Mouse (Mus musculus) ES-E14 (cell line): ENCODE results near the gene Mfap2. TPM values are rescaled to one million over a fixed set of nuclear protein-coding genes. Genes with fewer than 3 reads are reported as not detected.

Source experiments
- DNase-seq: peaks from one replicate; pipeline ENCODE4 v3.0.0-alpha.2; 2013; ENCODE audit warnings: low read depth, low spot score
- H3K27ac ChIP-seq: 2 replicates; pipeline ENCODE4 v1.5.1; 2012; ENCODE audit warnings: low read depth, mild to moderate bottlenecking, low read length, moderate library complexity, mixed read lengths; ENCODE audit not compliant: poor library complexity, insufficient read depth, severe bottlenecking
- H3K36me3 ChIP-seq: 2 replicates; pipeline ENCODE4 v1.6.1; 2012; ENCODE audit warnings: mild to moderate bottlenecking, low read length, moderate library complexity, mixed read lengths; ENCODE audit not compliant: control insufficient read depth, poor library complexity, insufficient read depth, severe bottlenecking
- H3K4me1 ChIP-seq, 2 experiments: fragments of 150-350 bp in 1 of 2; sonication (generic) in 1 of 2; 2 replicates each; pipeline ENCODE4 v1.6.1; 2012; ENCODE audit warnings: low read length in 2 of 2, mild to moderate bottlenecking in 1 of 2, mixed read lengths in 1 of 2; ENCODE audit not compliant: control insufficient read depth in 2 of 2, insufficient read depth in 2 of 2, poor library complexity in 1 of 2
- H3K4me3 ChIP-seq, 2 experiments: fragments of 150-350 bp in 1 of 2; sonication (generic) in 1 of 2; 2 replicates each; pipeline ENCODE4 v1.5.1; 2012; ENCODE audit warnings: low read length in 2 of 2, low read depth in 1 of 2, mild to moderate bottlenecking in 1 of 2, mixed read lengths in 1 of 2; ENCODE audit not compliant: insufficient read depth in 1 of 2, poor library complexity in 1 of 2, severe bottlenecking in 1 of 2
- H3K9ac ChIP-seq: 2 replicates; pipeline ENCODE4 v1.6.1; 2012; ENCODE audit warnings: low read depth, mild to moderate bottlenecking, low read length, mixed read lengths; ENCODE audit not compliant: poor library complexity, insufficient read depth, severe bottlenecking
- H3K9me3 ChIP-seq: fragments of 150-350 bp; sonication (generic); 2 replicates; pipeline ENCODE4 v1.6.1; 2012; ENCODE audit warnings: low read depth, mild to moderate bottlenecking, low read length; ENCODE audit not compliant: control insufficient read depth, insufficient read depth
- CHD2 ChIP-seq: IDR thresholded peaks from 2 replicates; pipeline ENCODE4 v1.6.1; 2014; ENCODE audit warnings: mild to moderate bottlenecking, low read depth, low read length, inconsistent platforms
- HCFC1 ChIP-seq: IDR thresholded peaks from 2 replicates; pipeline ENCODE4 v1.6.1; 2012; ENCODE audit warnings: low read length, inconsistent platforms, borderline replicate concordance; ENCODE audit not compliant: insufficient read depth
- MAFK ChIP-seq: IDR thresholded peaks from 2 replicates; pipeline ENCODE4 v1.6.1; 2014; ENCODE audit warnings: mild to moderate bottlenecking, low read depth, low read length, inconsistent platforms; ENCODE audit not compliant: insufficient read depth
- ZC3H11A ChIP-seq: IDR thresholded peaks from 2 replicates; pipeline ENCODE4 v1.6.1; 2012; ENCODE audit warnings: low read depth, mild to moderate bottlenecking, inconsistent platforms, low read length, borderline replicate concordance
- ZNF384 ChIP-seq: IDR thresholded peaks from 2 replicates; pipeline ENCODE4 v1.6.1; 2012; ENCODE audit warnings: low read depth, low read length, inconsistent platforms
- in situ Hi-C, 2 experiments: fragments of 600-800 bp; cut with MboI; formaldehyde crosslinking; loops; one replicate each; pipeline ENCODE4 v1.15.1; 2025; ENCODE audit warnings: low sequenced_read_pairs in 2 of 2, inconsistent platforms in 1 of 2; ENCODE audit not compliant: unreplicated experiment in 2 of 2
- total RNA-seq: library from RNA; depleted of rRNA; stranded (reverse); fragments of 300-350 nt; gene quantifications from 2 replicates; pipeline ENCODE4 v1.2.3, GENCODE M21; 2012

The Mfap2 gene
- total RNA-seq, 1 experiment: 1.4 TPM

DNA sequence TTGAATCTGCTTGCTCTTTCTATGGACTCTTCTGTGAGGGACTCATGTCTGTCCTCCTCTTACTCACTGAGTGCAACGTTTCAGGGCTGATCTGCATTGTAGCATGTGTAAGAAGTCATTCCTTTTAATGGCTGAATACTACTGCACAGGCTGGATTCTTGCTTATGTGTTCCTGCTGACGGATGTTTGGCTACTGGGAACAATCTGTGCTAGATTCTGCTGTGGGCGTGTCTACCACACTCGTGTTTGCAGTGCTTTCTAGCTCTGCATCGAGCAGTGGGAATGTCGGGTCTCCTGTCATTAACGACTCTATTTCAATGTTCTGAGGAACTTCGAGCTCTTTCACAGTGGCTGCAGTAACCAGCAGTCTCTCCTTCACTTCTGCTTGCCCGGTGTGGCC, 13.8 kb downstream of the Mfap2 start:
- Histone ChIP-seq H3K36me3 (peaks cover 30% of the 10 kb centered on the region), H3K4me3 (no peak overlapping the region), H3K27ac (no peak overlapping the region), H3K9me3 (no peaks in the 10 kb centered on the region), H3K9ac (no peak overlapping the region), H3K4me1 (peaks cover 1 to 11% of the 10 kb centered on the region in 2 experiments; a peak in 2 of 4 replicates)
- in situ Hi-C loops: no loop called here
- no peak for DNase-seq
- no peak for TF ChIP-seq MAFK
- TF ChIP-seq HCFC1: no peak
- no peak for TF ChIP-seq ZC3H11A
- no peak for TF ChIP-seq CHD2
- no peak for TF ChIP-seq ZNF384

DNA sequence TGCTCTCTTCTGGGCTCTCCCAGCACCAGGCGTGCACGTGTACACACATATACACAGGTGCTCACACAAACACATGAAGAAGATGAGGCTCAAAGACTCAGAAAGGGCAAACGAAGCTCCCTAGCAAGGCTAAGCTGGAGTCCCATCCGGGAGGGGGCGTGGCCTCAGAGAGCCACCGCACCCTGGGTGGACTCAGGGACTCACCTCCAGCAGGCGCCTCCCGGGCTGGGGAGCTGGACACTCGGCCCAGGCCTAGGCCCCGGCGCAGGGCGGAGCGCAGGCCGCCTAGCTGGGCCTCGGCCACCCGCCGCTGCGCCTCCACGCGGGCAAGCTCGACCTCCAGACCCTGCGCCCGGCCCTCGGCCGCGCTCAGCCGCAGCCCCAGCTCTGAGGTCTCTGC, 14.8 kb downstream of the Mfap2 start:
- TF ChIP-seq ZC3H11A (no peak), ZNF384 (no peak), MAFK (no peak), CHD2 (no peak), HCFC1 (no peak)
- H3K36me3 ChIP-seq: peaks cover 35% of the 10 kb centered on the region
- H3K9me3 ChIP-seq: no peaks in the 10 kb centered on the region
- DNase-seq: no peak
- peak overlapping the region; percentile 20 to 58; a peak in 3 of 4 replicates for H3K4me3 ChIP-seq
- H3K27ac ChIP-seq: no peak overlapping the region
- peaks cover 1 to 11% of the 10 kb centered on the region in 2 experiments; a peak in 2 of 4 replicates for H3K4me1 ChIP-seq
- in situ Hi-C loops: no loop called here
- H3K9ac ChIP-seq: peak overlapping the region; percentile 55; the same call in 1 of the 2 replicates

DNA sequence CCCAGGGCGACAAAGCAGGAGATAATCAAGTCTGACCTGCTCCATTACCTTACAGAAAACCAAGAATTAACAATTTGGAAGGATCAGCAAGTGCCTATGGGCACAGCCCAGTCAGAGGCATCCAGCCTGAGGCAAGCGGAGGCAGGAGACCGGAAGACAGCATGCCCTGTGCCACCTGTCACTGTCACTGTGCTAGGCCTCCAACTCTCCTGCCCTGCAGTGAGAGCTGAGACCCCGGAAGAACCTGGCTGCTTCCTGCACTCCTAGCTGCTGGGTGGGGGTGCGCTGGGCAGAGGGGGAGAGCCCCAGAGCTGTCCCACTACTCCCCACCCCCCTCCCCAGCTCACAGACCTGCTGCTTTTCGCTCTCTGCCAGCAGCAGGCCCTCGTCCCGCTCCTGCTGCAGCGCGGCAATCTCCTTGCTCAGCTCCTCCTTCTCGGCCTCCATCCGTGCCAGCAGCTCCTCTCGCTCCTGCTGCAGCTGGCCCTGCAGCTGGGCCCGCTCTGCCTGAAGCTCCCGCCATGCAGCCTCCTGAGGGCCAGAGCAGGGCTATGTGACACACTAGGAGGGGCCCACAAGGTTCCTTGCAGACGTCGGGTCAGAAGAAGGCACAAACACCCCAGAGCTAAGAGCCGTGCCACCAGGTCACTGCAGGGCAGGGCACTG, 20.5 kb downstream of the Mfap2 start:
- DNase-seq: no peak
- Histone ChIP-seq H3K9me3 (no peaks in the 10 kb centered on the region), H3K4me1 (peaks cover 0 to under 1% of the 10 kb centered on the region in 2 experiments; a peak in 1 of 4 replicates), H3K9ac (no peak overlapping the region), H3K4me3 (no peak overlapping the region), H3K36me3 (peaks cover 37% of the 10 kb centered on the region), H3K27ac (no peak overlapping the region)
- TF ChIP-seq MAFK: no peak
- TF ChIP-seq ZC3H11A: no peak
- TF ChIP-seq HCFC1: no peak
- TF ChIP-seq ZNF384: no peak
- no peak for TF ChIP-seq CHD2
- in situ Hi-C loops: no loop called here

- no peak overlapping the region for H3K9ac ChIP-seq
- no peak overlapping the region for H3K27ac ChIP-seq
- H3K9me3 ChIP-seq: no peaks in the 10 kb centered on the region
- H3K36me3 ChIP-seq: peaks cover 45% of the 10 kb centered on the region
- no peaks in the 10 kb centered on the region for H3K4me1 ChIP-seq
- peak; percentile 47 for DNase-seq
- TF ChIP-seq ZNF384 (no peak), CHD2 (no peak), MAFK (no peak), HCFC1 (no peak), ZC3H11A (no peak)
- H3K4me3 ChIP-seq: no peak overlapping the region
- in situ Hi-C loops: no loop called here
Observed at GRCm38 (mm10) chr4:141031733-141032132, 21.5 kb downstream of the Mfap2 start.
